Mouse (Mus musculus) adrenal gland, postnatal 36 days (tissue): ENCODE results near the gene Slc25a21. TPM values are rescaled to one million over a fixed set of nuclear protein-coding genes. Genes with fewer than 3 reads are reported as not detected.
"Not testable (repeated sequence)": the region's sequence is repeated elsewhere in the genome, so short reads cannot be mapped to it uniquely, and the experiment has no call there.

Experiments used
- DNase-seq, 2 experiments: peaks; one replicate each; pipeline ENCODE4 v3.0.0; 2021; ENCODE audit warnings: mixed read lengths in 1 of 2
- long read RNA-seq, 2 experiments: library from polyadenylated mRNA; stranded (forward); transcript quantifications; one replicate each; pipeline ENCODE4 v2.0.0; 2021; ENCODE audit warnings: borderline sequencing depth in 2 of 2
- total RNA-seq, 2 experiments: library from RNA; stranded (reverse); gene quantifications; 2 replicates each; pipeline ENCODE4 v1.2.3; 2021

The Slc25a21 gene
- total RNA-seq, result under 1 TPM; 0.26 to 0.69 TPM
- long read RNA-seq, experiment 1, result 0 reads
- long read RNA-seq, experiment 2, result 0 reads

- no peak for DNase-seq
Measured at GRCm38 (mm10) chr12:57197363-57198026, at the start of gene Slc25a21. Gene Slc25a21 (minus strand): TSS chr12:57197472.

GRCm38 (mm10) chr12:57243671-57244495 lies 46.6 kb upstream of the Slc25a21 start:
- DNase-seq, result no peak

GRCm38 (mm10) chr12:57233386-57233785 lies 36.1 kb upstream of the Slc25a21 start:
- DNase-seq, result no peak

GRCm38 (mm10) chr12:57231085-57231875 lies 34.0 kb upstream of the Slc25a21 start:
- peak; percentile 35 to 40 for DNase-seq

GRCm38 (mm10) chr12:57230192-57230706 lies 33.0 kb upstream of the Slc25a21 start, which contains the start of the genes Prps1l3 and Mipol1:
Gene Prps1l3 (plus strand): TSS chr12:57230412.
Gene Mipol1 (plus strand): TSS chr12:57230427.
- peak; percentile 89 to 92 for DNase-seq

- DNase-seq, result no peak
Measured at GRCm38 (mm10) chr12:57229703-57230102, 32.4 kb upstream of the Slc25a21 start.

- no peak for DNase-seq
Measured at GRCm38 (mm10) chr12:57227776-57228175, 30.5 kb upstream of the Slc25a21 start.

GRCm38 (mm10) chr12:57226411-57226810 lies 29.1 kb upstream of the Slc25a21 start:
- DNase-seq, result no peak

GRCm38 (mm10) chr12:57212463-57212862 lies 15.2 kb upstream of the Slc25a21 start:
- DNase-seq, result not testable (repeated sequence)

GRCm38 (mm10) chr12:57211353-57212311 lies 14.4 kb upstream of the Slc25a21 start:
- DNase-seq, result peak; percentile 50 to 68

- DNase-seq, result no peak
Measured at GRCm38 (mm10) chr12:57204276-57204851, 7.1 kb upstream of the Slc25a21 start.

- DNase-seq, result no peak
Measured at GRCm38 (mm10) chr12:57201901-57202300, 4.6 kb upstream of the Slc25a21 start.

- no peak for DNase-seq
Measured at GRCm38 (mm10) chr12:57199427-57199826, 2.2 kb upstream of the Slc25a21 start.

- DNase-seq, result no peak
Measured at GRCm38 (mm10) chr12:57198269-57198668, 997 bp upstream of the Slc25a21 start.

GRCm38 (mm10) chr12:57196608-57197362 lies 487 bp downstream of the Slc25a21 start:
- DNase-seq, result peak; percentile 49 to 52

GRCm38 (mm10) chr12:57196286-57196607 lies 1.0 kb downstream of the Slc25a21 start:
- no peak for DNase-seq

GRCm38 (mm10) chr12:57194609-57195008 lies 2.7 kb downstream of the Slc25a21 start:
- peak; percentile 32 to 58 for DNase-seq

- no peak for DNase-seq
Measured at GRCm38 (mm10) chr12:57187032-57187431, 10.2 kb downstream of the Slc25a21 start.

GRCm38 (mm10) chr12:57186126-57186525 lies 11.1 kb downstream of the Slc25a21 start:
- DNase-seq, result no peak

- DNase-seq, result no peak
Measured at GRCm38 (mm10) chr12:57185475-57185874, 11.8 kb downstream of the Slc25a21 start.
